Comparison of ENCODE assay signal across 8 mouse cellular contexts in the genomic region with DNA sequence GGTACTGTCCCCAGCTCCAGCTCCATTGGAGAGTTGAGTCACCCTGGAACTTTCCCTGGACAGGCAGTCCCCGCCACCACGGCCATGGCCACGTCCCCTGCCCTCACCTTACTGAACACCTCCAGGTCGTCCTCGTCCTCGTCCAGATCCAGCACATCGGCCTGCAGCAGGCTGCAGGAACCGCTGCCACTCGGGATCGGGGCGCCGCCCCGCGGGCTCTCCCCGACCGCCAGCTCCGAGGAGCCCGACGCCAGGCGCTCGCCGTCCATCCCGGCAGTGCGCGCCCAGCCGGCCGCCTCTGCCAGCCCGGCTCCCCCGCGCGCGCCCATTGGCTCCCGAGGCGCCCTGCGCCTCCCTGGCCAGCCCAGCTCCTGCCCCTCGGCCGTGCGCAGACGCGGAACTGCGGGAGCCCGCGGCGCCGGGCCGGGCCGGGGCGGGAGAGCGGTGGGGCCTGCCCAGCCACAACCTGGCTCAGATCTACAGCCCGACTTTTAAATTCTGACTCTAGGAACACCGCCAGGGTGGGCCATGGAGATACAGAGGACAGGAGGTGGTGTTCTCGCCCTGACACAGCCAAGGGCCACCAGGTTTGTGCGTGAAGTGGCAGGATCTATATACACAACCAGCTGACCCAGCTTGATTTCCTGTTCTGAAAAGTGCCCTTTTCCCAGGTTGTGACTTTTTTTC. TPM values are rescaled to one million over a fixed set of nuclear protein-coding genes. Genes with fewer than 3 reads are reported as not detected.
A peak's percentile ranks its signal among the peaks of the same experiment; 100 is the strongest.
DNase-seq lines count a peak whose midpoint lies in the region; ATAC-seq and TF ChIP-seq lines count a peak whose summit lies in the region.

TSS of gene Snx7 (minus strand) at position 300 of the 687 bp plus-strand sequence.

- peak within 1 kb of the TSS; percentile 66 for H3K9ac ChIP-seq in forebrain, embryonic 12.5 days
- H3K9ac ChIP-seq in heart, embryonic 15.5 days, result peak within 1 kb of the TSS; percentile 77
- H3K9ac ChIP-seq in liver, embryonic 12.5 days, result peak within 1 kb of the TSS; percentile 61
- H3K9ac ChIP-seq in stomach, embryonic 16.5 days (ENCODE audit: low read length), result peak within 1 kb of the TSS; percentile 89

- H3K27me3 ChIP-seq in forebrain, embryonic 12.5 days, result no peaks in the 10 kb centered on the region
- no peaks in the 10 kb centered on the region for H3K27me3 ChIP-seq in heart, embryonic 15.5 days
- no peaks in the 10 kb centered on the region for H3K27me3 ChIP-seq in liver, embryonic 12.5 days (replicated peaks)
- no peaks in the 10 kb centered on the region for H3K27me3 ChIP-seq in myocyte (ENCODE audit: control insufficient read depth, insufficient read depth, insufficient read length)
- H3K27me3 ChIP-seq in stomach, embryonic 16.5 days (ENCODE audit: control insufficient read depth, insufficient read depth, low read length), result no peaks in the 10 kb centered on the region

- H3ac ChIP-seq in myocyte (ENCODE audit: control insufficient read depth, insufficient read length), result peak within 1 kb of the TSS; percentile 74

- peaks cover 9% of the 10 kb centered on the region; the same call in 1 of the 2 replicates for H3K4me1 ChIP-seq in forebrain, embryonic 12.5 days
- H3K4me1 ChIP-seq in heart, embryonic 15.5 days (replicated peaks), result peaks cover 27% of the 10 kb centered on the region
- peaks cover 8% of the 10 kb centered on the region for H3K4me1 ChIP-seq in liver, embryonic 12.5 days
- peaks cover 10% of the 10 kb centered on the region; the same call in 1 of the 2 replicates for H3K4me1 ChIP-seq in stomach, embryonic 16.5 days (ENCODE audit: control insufficient read depth, insufficient read depth, low read length)

- TF ChIP-seq POLR2A in myocyte (IDR thresholded peaks at IDR 0.05; ENCODE audit: insufficient read length, low read depth), result peak; percentile 72

- H3K36me3 ChIP-seq in forebrain, embryonic 12.5 days (replicated peaks), result no peaks in the 10 kb centered on the region
- no peaks in the 10 kb centered on the region for H3K36me3 ChIP-seq in heart, embryonic 15.5 days
- no peaks in the 10 kb centered on the region for H3K36me3 ChIP-seq in liver, embryonic 12.5 days
- no peaks in the 10 kb centered on the region for H3K36me3 ChIP-seq in myocyte (ENCODE audit: control insufficient read depth, insufficient read depth)
- H3K36me3 ChIP-seq in stomach, embryonic 16.5 days (ENCODE audit: control insufficient read depth, insufficient read depth, low read length), result no peaks in the 10 kb centered on the region

- ATAC-seq in forebrain, embryonic 12.5 days (ENCODE audit: low FRiP score), result peak; percentile 100
- ATAC-seq in heart, embryonic 15.5 days (replicated peaks; ENCODE audit: insufficient number of reproducible peaks, insufficient read depth, low FRiP score, low read depth), result peak; percentile 100
- peak; percentile 99 for ATAC-seq in liver, embryonic 12.5 days
- ATAC-seq in stomach, embryonic 16.5 days (ENCODE audit: insufficient read depth, low FRiP score), result peak; percentile 99

- peak within 1 kb of the TSS; percentile 64 for H3K4me2 ChIP-seq in forebrain, embryonic 12.5 days
- peak within 1 kb of the TSS; percentile 72 for H3K4me2 ChIP-seq in heart, embryonic 15.5 days
- peak within 1 kb of the TSS; percentile 78 for H3K4me2 ChIP-seq in liver, embryonic 12.5 days
- H3K4me2 ChIP-seq in myocyte (ENCODE audit: low read depth), result peak within 1 kb of the TSS; percentile 90
- peak within 1 kb of the TSS; percentile 70 for H3K4me2 ChIP-seq in stomach, embryonic 16.5 days (ENCODE audit: low read depth, low read length)

- H3K9me3 ChIP-seq in forebrain, embryonic 12.5 days, result no peaks in the 10 kb centered on the region
- no peaks in the 10 kb centered on the region for H3K9me3 ChIP-seq in heart, embryonic 15.5 days (replicated peaks)
- H3K9me3 ChIP-seq in liver, embryonic 12.5 days (replicated peaks), result no peaks in the 10 kb centered on the region
- no peaks in the 10 kb centered on the region for H3K9me3 ChIP-seq in stomach, embryonic 16.5 days (replicated peaks; ENCODE audit: control insufficient read depth, low read length)

- H3K27ac ChIP-seq in forebrain, embryonic 12.5 days, result 0 out of 2 replicates have a peak within 1 kb of the TSS, but pooled peaks have one; percentile 8
- H3K27ac ChIP-seq in heart, embryonic 15.5 days, result peak within 1 kb of the TSS; percentile 87
- 0 out of 2 replicates have a peak within 1 kb of the TSS, but pooled peaks have one; percentile 37 for H3K27ac ChIP-seq in liver, embryonic 12.5 days
- peak within 1 kb of the TSS; percentile 90 for H3K27ac ChIP-seq in stomach, embryonic 16.5 days (ENCODE audit: low read length)

- peak; percentile 91 for DNase-seq in 3134 (ENCODE audit: extremely low read depth, insufficient read length, low spot score)
- peak; percentile 53 for DNase-seq in c-Kit-positive CD71-negative TER-119-negative erythroid progenitor cells, embryonic 14.5 days (ENCODE audit: low read depth)
- peak; percentile 88 to 97 for DNase-seq in kidney, postnatal 25 days

- WGBS in forebrain, embryonic 12.5 days, result under 1% methylated on average over 53 of the region's 53 CpGs
- under 1% methylated on average over 41 of the region's 53 CpGs for WGBS in heart, embryonic 15.5 days
- 2% methylated on average over 50 of the region's 53 CpGs for WGBS in liver, embryonic 12.5 days (ENCODE audit: insufficient replicate concordance)
- under 1% methylated on average over 53 of the region's 53 CpGs for WGBS in stomach, embryonic 16.5 days

- H3K4me3 ChIP-seq in forebrain, embryonic 12.5 days (replicated peaks), result peak within 1 kb of the TSS; percentile 55
- peak within 1 kb of the TSS; percentile 68 for H3K4me3 ChIP-seq in heart, embryonic 15.5 days
- peak within 1 kb of the TSS; percentile 62 for H3K4me3 ChIP-seq in liver, embryonic 12.5 days
- H3K4me3 ChIP-seq in myocyte, result peak within 1 kb of the TSS; percentile 58
- H3K4me3 ChIP-seq in stomach, embryonic 16.5 days (replicated peaks; ENCODE audit: low read length), result peak within 1 kb of the TSS; percentile 78

- peaks cover 10% of the 10 kb centered on the region for H3K79me2 ChIP-seq in myocyte (ENCODE audit: control insufficient read depth, insufficient read depth)

TF ChIP-seq in myocyte, 11 proteins besides CTCF, POLR2A, EP300 and RAD21:
- no peak for TF ChIP-seq USF1 (IDR thresholded peaks at IDR 0.05; ENCODE audit: low read depth)
- peak in 1 of 3 experiments; percentile 5 for TF ChIP-seq MYOD1 (IDR thresholded peaks at IDR 0.05; ENCODE audit: control insufficient read depth in 1 of 3, insufficient read length in 2 of 3, low read depth in 2 of 3)
- TF ChIP-seq E2F4 (IDR thresholded peaks at IDR 0.05; ENCODE audit: insufficient read depth), result peak; percentile 29
- TF ChIP-seq MYOG (IDR thresholded peaks at IDR 0.05; ENCODE audit: control insufficient read depth in 1 of 3, insufficient read depth in 1 of 3, insufficient read length in 2 of 3, low read depth in 2 of 3), result peak in 1 of 3 experiments; percentile 51
- TF ChIP-seq POLR2AphosphoS2 (IDR thresholded peaks at IDR 0.05; ENCODE audit: insufficient read length, low read depth), result peak; percentile 71
TF ChIP-seq in myocyte: peak in this region for 4.

RNA-seq across cellular contexts. Expression of gene Snx7, which starts in this region (rescaled TPM):
- polyA plus RNA-seq in forebrain, embryonic 12.5 days (2016; fragmentation: Nextera tagmentation; extraction: Ambion mirVana), result 11.7 and 11.9 TPM in 2 replicates
- 39.1 and 43.8 TPM in 2 replicates for polyA plus RNA-seq in heart, embryonic 15.5 days (2015; fragmentation: Nextera tagmentation; extraction: Ambion mirVana)
- polyA plus RNA-seq in liver, embryonic 12.5 days (2016; fragmentation: Nextera tagmentation; extraction: Ambion mirVana), result 13.8 and 15.3 TPM in 2 replicates
- 28.3 TPM for polyA plus RNA-seq in myocyte (2012; fragmentation: generic; extraction: Trizol)
- 33.0 and 37.3 TPM in 2 replicates for polyA plus RNA-seq in stomach, embryonic 16.5 days (2015; fragmentation: Nextera tagmentation; extraction: Ambion mirVana)

Comparison
In these comparisons a context has a peak if more than half of its experiments do, and no peak if none do; other contexts are left out.
1. Peak in every context shown above with its lines: DNase-seq, ATAC-seq, H3K4me3 ChIP-seq and H3K27ac ChIP-seq.
2. H3K27ac ChIP-seq: peak in every context shown above with its lines; median percentile 90 in stomach, embryonic 16.5 days; 87 in heart, embryonic 15.5 days; 37 in liver, embryonic 12.5 days; 8 in forebrain, embryonic 12.5 days.